Mouse (Mus musculus) cerebellum, adult 2 months (tissue): ENCODE measurements around the gene Krr1.

Experiments
- CTCF ChIP-seq: fragments of 200-500 bp; IDR thresholded peaks from 2 replicates; pipeline ENCODE4 v1.5.1; 2011; ENCODE audit warnings: low read depth, mild to moderate bottlenecking, control low read depth, low read length, moderate library complexity, borderline replicate concordance; ENCODE audit not compliant: insufficient read depth
- POLR2A ChIP-seq: fragments of 200-500 bp; IDR thresholded peaks from 2 replicates; pipeline ENCODE4 v1.6.1; 2011; ENCODE audit warnings: low read length, control low read depth, borderline replicate concordance; ENCODE audit not compliant: insufficient read depth

DNA sequence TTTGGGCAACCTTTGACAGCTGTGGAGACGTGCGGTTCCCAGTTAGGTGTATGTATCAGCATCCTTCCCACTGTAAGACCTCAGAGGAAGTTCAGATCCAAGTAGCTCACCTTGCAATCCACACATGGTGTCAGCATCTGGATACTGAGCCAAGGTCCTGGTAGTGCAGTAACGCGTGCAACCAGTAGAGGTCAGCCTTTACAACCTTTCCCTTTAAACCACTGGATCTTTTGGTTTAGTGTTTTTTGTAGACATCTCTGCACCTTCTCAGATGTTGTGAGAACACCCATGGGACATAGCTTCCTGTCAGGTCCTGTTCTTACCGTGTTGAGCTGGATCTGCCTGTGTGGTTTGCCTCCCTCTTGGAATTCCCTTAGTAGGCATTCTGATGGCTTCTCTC is 5.1 kb downstream of the Krr1 start:
- TF ChIP-seq POLR2A, result no peak
- peak; percentile 85 for TF ChIP-seq CTCF
